Mouse (Mus musculus) MEL (cell line): ENCODE measurements around the gene Snu13. TPM values are rescaled to one million over a fixed set of nuclear protein-coding genes. Genes with fewer than 3 reads are reported as not detected.
A peak's percentile ranks its signal among the peaks of the same experiment; 100 is the strongest.

Experiments
- DNase-seq: peaks from one replicate; pipeline ENCODE4 v3.0.0; 2011; ENCODE audit warnings: low read depth, low spot score
- H3K27ac ChIP-seq: 2 replicates; pipeline ENCODE4 v1.5.1; 2012; ENCODE audit warnings: low read depth, mild to moderate bottlenecking, control low read depth, low read length, moderate library complexity; ENCODE audit not compliant: control insufficient read depth
- H3K27me3 ChIP-seq, 2 experiments: fragments of 150-350 bp in 1 of 2; sonication (generic) in 1 of 2; 2 replicates each; pipeline ENCODE4 v1.6.1; 2012; ENCODE audit warnings: low read length in 2 of 2, mild to moderate bottlenecking in 2 of 2, improper control_type of control experiment in 1 of 2, moderate library complexity in 1 of 2; ENCODE audit not compliant: insufficient read depth in 2 of 2, control insufficient read depth in 1 of 2
- H3K36me3 ChIP-seq, 2 experiments: 2 replicates each; pipeline ENCODE4 v1.6.1; 2012 to 2014; ENCODE audit warnings: low read length in 2 of 2, improper control_type of control experiment in 1 of 2, inconsistent platforms in 1 of 2, mild to moderate bottlenecking in 1 of 2; ENCODE audit not compliant: insufficient read depth in 2 of 2, control insufficient read depth in 1 of 2
- H3K4me1 ChIP-seq, 2 experiments: fragments of 150-350 bp in 1 of 2; sonication (generic) in 1 of 2; 2 replicates each; pipeline ENCODE4 v1.6.1; 2012; ENCODE audit warnings: low read length in 2 of 2, improper control_type of control experiment in 1 of 2, mild to moderate bottlenecking in 1 of 2; ENCODE audit not compliant: insufficient read depth in 2 of 2, control insufficient read depth in 1 of 2
- H3K4me3 ChIP-seq, 2 experiments: fragments of 150-350 bp in 1 of 2; sonication (generic) in 1 of 2; 2 replicates each; pipeline ENCODE4 v1.5.1; 2012; ENCODE audit warnings: low read depth in 2 of 2, low read length in 2 of 2, mild to moderate bottlenecking in 2 of 2, moderate library complexity in 2 of 2, control low read depth in 1 of 2, improper control_type of control experiment in 1 of 2; ENCODE audit not compliant: control insufficient read depth in 1 of 2, insufficient read depth in 1 of 2
- H3K79me2 ChIP-seq: 2 replicates; pipeline ENCODE4 v1.6.1; 2012; ENCODE audit warnings: mild to moderate bottlenecking, low read length, moderate library complexity; ENCODE audit not compliant: control insufficient read depth, poor library complexity, insufficient read depth
- H3K9ac ChIP-seq: 2 replicates; pipeline ENCODE4 v1.6.1; 2012; ENCODE audit warnings: low read depth, mild to moderate bottlenecking, control low read depth, low read length, moderate library complexity; ENCODE audit not compliant: control insufficient read depth, poor library complexity, severe bottlenecking
- H3K9me3 ChIP-seq: fragments of 150-350 bp; sonication (generic); replicated peaks from 2 replicates; pipeline ENCODE4 v1.6.1; 2012; ENCODE audit warnings: mild to moderate bottlenecking, low read length, improper control_type of control experiment, moderate library complexity; ENCODE audit not compliant: insufficient read depth
- BHLHE40 ChIP-seq: IDR thresholded peaks from 2 replicates; pipeline ENCODE4 v1.6.1; 2012; ENCODE audit warnings: low read depth, mild to moderate bottlenecking, inconsistent platforms, low read length, improper control_type of control experiment, borderline replicate concordance
- CHD1 ChIP-seq: IDR thresholded peaks from 2 replicates; pipeline ENCODE4 v1.6.1; 2012; ENCODE audit warnings: low read depth, mild to moderate bottlenecking, inconsistent platforms, low read length, improper control_type of control experiment
- CHD2 ChIP-seq: IDR thresholded peaks from 2 replicates; pipeline ENCODE4 v1.6.1; 2011; ENCODE audit warnings: low read length, improper control_type of control experiment
- CTCF ChIP-seq, 3 experiments: IDR thresholded peaks in 2 of 3; conservative IDR thresholded peaks in 1 of 3; 2 replicates each; pipeline ENCODE4 v1.5.1; 2011 to 2012; ENCODE audit warnings: low read length in 3 of 3, low read depth in 2 of 3, mild to moderate bottlenecking in 2 of 3, improper control_type of control experiment in 1 of 3, inconsistent platforms in 1 of 3, mixed read lengths in 1 of 3, moderate library complexity in 1 of 3; ENCODE audit not compliant: control insufficient read depth in 1 of 3, insufficient read depth in 1 of 3, poor library complexity in 1 of 3, severe bottlenecking in 1 of 3
- E2F4 ChIP-seq: IDR thresholded peaks from 2 replicates; pipeline ENCODE4 v1.6.1; 2011; ENCODE audit warnings: low read depth, low read length, improper control_type of control experiment, borderline replicate concordance
- ELF1 ChIP-seq: IDR thresholded peaks from 2 replicates; pipeline ENCODE4 v1.6.1; 2014; ENCODE audit warnings: low read depth, mild to moderate bottlenecking, inconsistent platforms, low read length, improper control_type of control experiment, moderate library complexity
- EP300 ChIP-seq, 2 experiments: IDR thresholded peaks; 2 replicates each; pipeline ENCODE4 v1.6.1; 2011; ENCODE audit warnings: improper control_type of control experiment in 2 of 2, low read length in 2 of 2, low read depth in 1 of 2, mild to moderate bottlenecking in 1 of 2
- ETS1 ChIP-seq: IDR thresholded peaks from 2 replicates; pipeline ENCODE4 v1.6.1; 2012; ENCODE audit warnings: low read depth, mild to moderate bottlenecking, inconsistent platforms, low read length, improper control_type of control experiment, moderate library complexity
- KAT2A ChIP-seq: conservative IDR thresholded peaks from 2 replicates; pipeline ENCODE4 v1.6.1; 2012; ENCODE audit warnings: low read depth, low read length, improper control_type of control experiment, inconsistent platforms
- MAFK ChIP-seq: IDR thresholded peaks from 2 replicates; pipeline ENCODE4 v1.6.1; 2011; ENCODE audit warnings: low read depth, mild to moderate bottlenecking, low read length, improper control_type of control experiment, borderline replicate concordance
- MAZ ChIP-seq: IDR thresholded peaks from 2 replicates; pipeline ENCODE4 v1.6.1; 2012; ENCODE audit warnings: low read depth, mild to moderate bottlenecking, inconsistent platforms, low read length, improper control_type of control experiment
- MEF2A ChIP-seq: IDR thresholded peaks from 2 replicates; pipeline ENCODE4 v1.6.1; 2014; ENCODE audit warnings: low read depth, mild to moderate bottlenecking, inconsistent platforms, low read length, improper control_type of control experiment; ENCODE audit not compliant: poor library complexity, insufficient replicate concordance, severe bottlenecking; ENCODE audit errors: extremely low read depth
- MXI1 ChIP-seq: IDR thresholded peaks from 2 replicates; pipeline ENCODE4 v1.6.1; 2011; ENCODE audit warnings: mild to moderate bottlenecking, low read depth, low read length, improper control_type of control experiment
- MYB ChIP-seq: IDR thresholded peaks from 2 replicates; pipeline ENCODE4 v1.6.1; 2011; ENCODE audit warnings: mild to moderate bottlenecking, low read depth, low read length, improper control_type of control experiment
- MYC ChIP-seq: IDR thresholded peaks from 2 replicates; pipeline ENCODE4 v1.6.1; 2011; ENCODE audit warnings: low read depth, mild to moderate bottlenecking, low read length, improper control_type of control experiment, moderate library complexity
- NELFE ChIP-seq: IDR thresholded peaks from 2 replicates; pipeline ENCODE4 v1.6.1; 2011; ENCODE audit warnings: low read depth, low read length, improper control_type of control experiment
- NRF1 ChIP-seq: IDR thresholded peaks from 2 replicates; pipeline ENCODE4 v1.6.1; 2014; ENCODE audit warnings: low read depth, mild to moderate bottlenecking, inconsistent platforms, low read length, improper control_type of control experiment, moderate library complexity; ENCODE audit not compliant: poor library complexity, insufficient read depth, severe bottlenecking
- POLR2A ChIP-seq, 2 experiments: IDR thresholded peaks; 2 replicates each; pipeline ENCODE4 v1.6.1; 2011 to 2012; ENCODE audit warnings: low read length in 2 of 2, mild to moderate bottlenecking in 2 of 2, control low read depth in 1 of 2, improper control_type of control experiment in 1 of 2, low read depth in 1 of 2, moderate library complexity in 1 of 2; ENCODE audit not compliant: control insufficient read depth in 1 of 2, insufficient read depth in 1 of 2, poor library complexity in 1 of 2
- POLR2AphosphoS2 ChIP-seq: IDR thresholded peaks from 2 replicates; pipeline ENCODE4 v1.6.1; 2011; ENCODE audit warnings: low read length, improper control_type of control experiment
- SMC3 ChIP-seq: IDR thresholded peaks from 2 replicates; pipeline ENCODE4 v1.6.1; 2011; ENCODE audit warnings: low read depth, low read length, improper control_type of control experiment
- TAL1 ChIP-seq: IDR thresholded peaks from 2 replicates; pipeline ENCODE4 v1.6.1; 2012; ENCODE audit warnings: mild to moderate bottlenecking, inconsistent platforms, low read length, moderate library complexity, mixed read lengths
- TBP ChIP-seq: IDR thresholded peaks from 2 replicates; pipeline ENCODE4 v1.8.0; 2011; ENCODE audit warnings: low read depth, low read length, improper control_type of control experiment
- TCF12 ChIP-seq: IDR thresholded peaks from 2 replicates; pipeline ENCODE4 v1.6.1; 2014; ENCODE audit warnings: low read depth, mild to moderate bottlenecking, inconsistent platforms, low read length, improper control_type of control experiment, moderate library complexity
- UBTF ChIP-seq: IDR thresholded peaks from 2 replicates; pipeline ENCODE4 v1.6.1; 2012; ENCODE audit warnings: low read depth, mild to moderate bottlenecking, inconsistent platforms, low read length, improper control_type of control experiment, moderate library complexity, borderline replicate concordance; ENCODE audit not compliant: insufficient read depth
- USF1 ChIP-seq: IDR thresholded peaks from 2 replicates; pipeline ENCODE4 v1.6.1; 2014; ENCODE audit warnings: low read depth, mild to moderate bottlenecking, inconsistent platforms, low read length, improper control_type of control experiment, moderate library complexity
- USF2 ChIP-seq, 2 experiments: IDR thresholded peaks; 2 replicates each; pipeline ENCODE4 v1.6.1; 2011 to 2012; ENCODE audit warnings: improper control_type of control experiment in 2 of 2, low read length in 2 of 2, borderline replicate concordance in 1 of 2, inconsistent platforms in 1 of 2, low read depth in 1 of 2, mild to moderate bottlenecking in 1 of 2; ENCODE audit not compliant: insufficient read depth in 1 of 2
- ZC3H11A ChIP-seq: IDR thresholded peaks from 2 replicates; pipeline ENCODE4 v1.6.1; 2012; ENCODE audit warnings: low read depth, mild to moderate bottlenecking, inconsistent platforms, low read length, improper control_type of control experiment
- ZKSCAN1 ChIP-seq: IDR thresholded peaks from 2 replicates; pipeline ENCODE4 v1.6.1; 2012; ENCODE audit warnings: low read depth, mild to moderate bottlenecking, inconsistent platforms, low read length, improper control_type of control experiment, moderate library complexity
- ZMIZ1 ChIP-seq: IDR thresholded peaks from 2 replicates; pipeline ENCODE4 v1.6.1; 2012; ENCODE audit warnings: low read depth, mild to moderate bottlenecking, inconsistent platforms, low read length, improper control_type of control experiment, moderate library complexity
- ZNF384 ChIP-seq: IDR thresholded peaks from 2 replicates; pipeline ENCODE4 v1.6.1; 2012; ENCODE audit warnings: low read depth, mild to moderate bottlenecking, inconsistent platforms, low read length, improper control_type of control experiment
- polyA plus RNA-seq, 2 experiments: library from polyadenylated mRNA; stranded (reverse) in 1 of 2; unstranded in 1 of 2; fragments of >175 nt in 1 of 2; fragments of >200 nt in 1 of 2; gene quantifications; 2 replicates each; pipeline versions ENCODE4 v1.2.1 to v1.2.4; 2012; ENCODE audit warnings: low replicate concordance in 2 of 2, low read depth in 1 of 2; ENCODE audit not compliant: insufficient read length in 2 of 2, insufficient read depth in 1 of 2, missing spikeins in 1 of 2
- total RNA-seq: library from RNA; depleted of rRNA; stranded (reverse); fragments of 300-350 nt; gene quantifications from 2 replicates; pipeline ENCODE4 v1.2.3, GENCODE M21; 2012

Snu13 gene
- total and polyA plus RNA-seq, 3 experiments: 196 to 375 (median 297) TPM

DNA sequence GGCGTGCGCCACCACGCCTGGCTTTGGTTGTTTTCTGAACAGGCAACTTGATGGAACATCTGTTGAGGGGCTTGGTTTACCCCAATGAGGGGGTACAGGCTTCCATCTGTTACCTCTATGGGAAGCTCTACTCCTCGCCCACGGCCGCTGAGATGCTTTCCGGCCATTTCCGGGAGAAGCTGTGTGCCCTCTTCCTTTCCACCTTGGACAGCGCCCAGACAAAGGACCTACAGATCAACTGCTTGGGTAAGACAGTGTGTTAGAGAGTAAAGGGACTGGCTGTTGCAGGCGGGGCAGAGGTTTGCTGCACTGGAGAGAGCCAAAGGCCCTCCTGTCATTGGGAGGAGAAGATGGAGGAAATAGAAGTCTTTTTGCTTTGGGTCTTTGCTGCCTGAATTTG is 32.5 kb upstream of the Snu13 start:
- Histone ChIP-seq H3K4me3 (no peak overlapping the region), H3K36me3 (no peaks in the 10 kb centered on the region), H3K4me1 (no peaks in the 10 kb centered on the region), H3K27ac (no peak overlapping the region), H3K9me3 (no peaks in the 10 kb centered on the region), H3K9ac (no peak overlapping the region), H3K27me3 (peaks cover 14 to 16% of the 10 kb centered on the region in 2 experiments; a peak in 3 of 4 replicates), H3K79me2 (no peaks in the 10 kb centered on the region)
- DNase-seq: peak; percentile 27
- no peak for TF ChIP-seq ELF1
- no peak for TF ChIP-seq ZMIZ1
- TF ChIP-seq ZKSCAN1: no peak
- TF ChIP-seq NELFE: no peak
- TF ChIP-seq ETS1: no peak
- no peak for TF ChIP-seq TAL1
- no peak for TF ChIP-seq USF1
- no peak for TF ChIP-seq USF2 (IDR thresholded peaks at IDR 0.05; ENCODE audit: borderline replicate concordance in 1 of 2, insufficient read depth in 1 of 2, low read depth in 1 of 2, low read length in 2 of 2)
- TF ChIP-seq TCF12: no peak
- no peak for TF ChIP-seq BHLHE40
- TF ChIP-seq CTCF (IDR thresholded peaks at IDR 0.05 in 2 of 3, conservative IDR thresholded peaks at IDR 0.05 in 1 of 3; ENCODE audit: control insufficient read depth in 1 of 3, insufficient read depth in 1 of 3, low read depth in 2 of 3, low read length in 3 of 3, poor library complexity in 1 of 3, severe bottlenecking in 1 of 3): no peak
- no peak for TF ChIP-seq ZNF384

DNA sequence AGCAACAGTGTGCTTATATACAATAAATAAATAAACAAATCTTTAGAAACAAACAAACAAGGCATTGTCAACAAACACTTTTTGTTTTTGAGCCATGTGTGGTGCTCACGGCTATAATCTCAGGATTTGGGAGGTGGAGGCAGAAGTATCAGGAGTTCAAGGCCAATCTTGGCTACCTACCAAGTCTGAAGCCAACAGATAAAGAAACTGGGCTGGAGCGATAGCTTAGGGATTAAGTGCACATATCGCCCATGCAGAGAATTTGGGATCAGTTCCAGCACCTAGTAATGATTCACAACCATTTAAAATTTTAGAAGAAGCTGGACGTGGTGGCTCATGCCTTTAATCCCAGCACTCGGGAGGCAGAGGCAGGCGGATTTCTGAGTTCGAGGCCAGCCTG is 26.1 kb upstream of the Snu13 start:
- no peak overlapping the region for H3K4me3 ChIP-seq
- no peaks in the 10 kb centered on the region for H3K36me3 ChIP-seq
- H3K9ac ChIP-seq: no peak overlapping the region
- no peaks in the 10 kb centered on the region for H3K79me2 ChIP-seq
- H3K4me1 ChIP-seq: no peaks in the 10 kb centered on the region
- H3K9me3 ChIP-seq: no peaks in the 10 kb centered on the region
- no peak overlapping the region for H3K27ac ChIP-seq
- peaks cover 6 to 8% of the 10 kb centered on the region in 2 experiments; a peak in 3 of 4 replicates for H3K27me3 ChIP-seq
- DNase-seq: peak; percentile 71
- TF ChIP-seq TBP: peak; percentile 38; the same call in 1 of the 2 replicates
- TF ChIP-seq KAT2A: no peak
- no peak for TF ChIP-seq CTCF (IDR thresholded peaks at IDR 0.05 in 2 of 3, conservative IDR thresholded peaks at IDR 0.05 in 1 of 3; ENCODE audit: control insufficient read depth in 1 of 3, insufficient read depth in 1 of 3, low read depth in 2 of 3, low read length in 3 of 3, poor library complexity in 1 of 3, severe bottlenecking in 1 of 3)
- no peak for TF ChIP-seq NRF1
- TF ChIP-seq ELF1: no peak
- TF ChIP-seq MEF2A: no peak
- TF ChIP-seq BHLHE40: no peak
- no peak for TF ChIP-seq POLR2A (IDR thresholded peaks at IDR 0.05; ENCODE audit: control insufficient read depth in 1 of 2, insufficient read depth in 1 of 2, low read depth in 1 of 2, low read length in 2 of 2, poor library complexity in 1 of 2)
- peak; percentile 85 for TF ChIP-seq TCF12
- TF ChIP-seq MXI1: no peak
- TF ChIP-seq MAFK: no peak
- TF ChIP-seq UBTF: no peak
- peak; percentile 28; the same call in 1 of the 2 replicates for TF ChIP-seq ETS1
- no peak for TF ChIP-seq E2F4
- TF ChIP-seq ZNF384: no peak
- TF ChIP-seq MYC: no peak
- no peak for TF ChIP-seq ZC3H11A
- no peak for TF ChIP-seq SMC3
- TF ChIP-seq CHD2: no peak
- no peak for TF ChIP-seq MAZ
- no peak for TF ChIP-seq POLR2AphosphoS2
- TF ChIP-seq MYB: no peak
- TF ChIP-seq CHD1: no peak
- no peak for TF ChIP-seq ZKSCAN1
- peak; percentile 33; the same call in 1 of the 2 replicates for TF ChIP-seq TAL1
- TF ChIP-seq EP300 (IDR thresholded peaks at IDR 0.05; ENCODE audit: low read depth in 1 of 2, low read length in 2 of 2): peak; percentile 61 to 67
